Comparison of ENCODE assay signal across 13 mouse cellular contexts in genomic region chr19:43452176-43452575, GRCm38 (mm10). TPM values are rescaled to one million over a fixed set of nuclear protein-coding genes. Genes with fewer than 3 reads are reported as not detected.
DNase-seq lines count a peak whose midpoint lies in the region; ATAC-seq lines count a peak whose summit lies in the region.
"Had no signal": no experiment of that assay in that cellular context is flagged by ENCODE, and none has a peak within 500 bp of the region (broad histone marks: within the 10 kb centered on the region; RNA-seq: fewer than 3 reads in every experiment).

No protein-coding gene starts in this region.

- peak; percentile 68; the same call in 1 of the 2 replicates for ATAC-seq in forebrain, embryonic 16.5 days
- ATAC-seq: intestine, embryonic 15.5 days had no signal

- no peak overlapping the region for H3K9ac ChIP-seq in forebrain, embryonic 16.5 days (replicated peaks; ENCODE audit: low read depth, low read length)
- H3K9ac ChIP-seq: intestine, embryonic 15.5 days had no signal

- WGBS in forebrain, embryonic 16.5 days, result 67% methylated on average over 5 of the region's 5 CpGs
- 94% methylated on average over 5 of the region's 5 CpGs for WGBS in forebrain, embryonic 10.5 days

- no peaks in the 10 kb centered on the region for H3K27me3 ChIP-seq in forebrain, embryonic 16.5 days (replicated peaks; ENCODE audit: control insufficient read depth, insufficient read depth, low read length)
- H3K27me3 ChIP-seq in forebrain, embryonic 10.5 days (ENCODE audit: poor library complexity, severe bottlenecking), result no peaks in the 10 kb centered on the region
- H3K27me3 ChIP-seq: intestine, embryonic 15.5 days had no signal

- H3K4me2 ChIP-seq in forebrain, embryonic 16.5 days (ENCODE audit: low read length), result 0 out of 2 replicates have a peak overlapping the region, but pooled peaks have one; percentile 29
- H3K4me2 ChIP-seq: intestine, embryonic 15.5 days had no signal

- no peaks in the 10 kb centered on the region for H3K36me3 ChIP-seq in forebrain, embryonic 16.5 days (ENCODE audit: control insufficient read depth, insufficient read depth)
- no peaks in the 10 kb centered on the region for H3K36me3 ChIP-seq in forebrain, embryonic 10.5 days (replicated peaks)
- H3K36me3 ChIP-seq: intestine, embryonic 15.5 days had no signal

- H3K9me3 ChIP-seq in forebrain, embryonic 16.5 days (ENCODE audit: control insufficient read depth, low read length), result no peaks in the 10 kb centered on the region
- H3K9me3 ChIP-seq in forebrain, embryonic 10.5 days, result no peaks in the 10 kb centered on the region
- H3K9me3 ChIP-seq: intestine, embryonic 15.5 days; megakaryocyte, embryonic 14.5 days had no signal

- no peak for DNase-seq in forebrain, embryonic 10.5 days (ENCODE audit: extremely low spot score, low spot score)
- peak; percentile 61 to 73 for DNase-seq in right cerebral cortex, adult 2 months (ENCODE audit: low spot score in 2 of 2)
- no peak for DNase-seq in right cerebral cortex, postnatal 14 days
- peak; percentile 55 to 87 for DNase-seq in layer of hippocampus, postnatal 14 days (ENCODE audit: low spot score in 2 of 2)
- peak; percentile 88 for DNase-seq in telencephalon, adult 2 months (ENCODE audit: low read depth, low spot score)
- DNase-seq in urinary bladder, postnatal 14 days (ENCODE audit: low spot score), result no peak
- DNase-seq in MN1 (ENCODE audit: low spot score), result no peak
- DNase-seq: adrenal gland, adult 2 months; cerebellum, adult 11 months; retina, postnatal 1 day had no signal

- H3K4me3 ChIP-seq in forebrain, embryonic 16.5 days (replicated peaks; ENCODE audit: low read length), result no peak overlapping the region
- H3K4me3 ChIP-seq in forebrain, embryonic 10.5 days, result no peak overlapping the region
- H3K4me3 ChIP-seq: intestine, embryonic 15.5 days; megakaryocyte, embryonic 14.5 days had no signal

- H3K4me1 ChIP-seq in forebrain, embryonic 16.5 days (replicated peaks; ENCODE audit: control insufficient read depth, insufficient read depth, low read length), result peaks cover 3% of the 10 kb centered on the region; the same call in 1 of the 2 replicates
- no peaks in the 10 kb centered on the region for H3K4me1 ChIP-seq in forebrain, embryonic 10.5 days
- H3K4me1 ChIP-seq: intestine, embryonic 15.5 days; megakaryocyte, embryonic 14.5 days had no signal

- H3K27ac ChIP-seq in forebrain, embryonic 16.5 days (ENCODE audit: low read length), result no peak overlapping the region
- no peak overlapping the region for H3K27ac ChIP-seq in forebrain, embryonic 10.5 days
- H3K27ac ChIP-seq: intestine, embryonic 15.5 days had no signal

RNA-seq across cellular contexts. Expression of gene Cnnm1, which starts 11.9 kb away (rescaled TPM):
- polyA plus RNA-seq in forebrain, embryonic 16.5 days (2015; fragmentation: Nextera tagmentation; extraction: Ambion mirVana), result 1.8 and 2.1 TPM in 2 replicates
- 0.31 and 0.36 TPM in 2 replicates for polyA plus RNA-seq in forebrain, embryonic 10.5 days (2016; fragmentation: Nextera tagmentation; extraction: Ambion mirVana)
- 10 to 100 TPM; 53.4 to 60.4 TPM for total RNA-seq in layer of hippocampus, postnatal 14 days (2021)

Comparison
In these comparisons a context has a peak if more than half of its experiments do, and no peak if none do; other contexts are left out.
1. DNase-seq: peak in right cerebral cortex, adult 2 months (2 of 2), layer of hippocampus, postnatal 14 days (2 of 2) and telencephalon, adult 2 months (single experiment); none in forebrain, embryonic 10.5 days (single experiment), right cerebral cortex, postnatal 14 days (single experiment), urinary bladder, postnatal 14 days (single experiment) and MN1 (single experiment).